Mouse (Mus musculus) layer of hippocampus, adult 11-12 months (tissue): ENCODE data around the gene Dbx2.
A peak's percentile ranks its signal among the peaks of the same experiment; 100 is the strongest.

ENCODE experiments used
- DNase-seq: peaks from one replicate; pipeline ENCODE4 v3.0.0; 2022; ENCODE audit warnings: low spot score

Gene Dbx2

DNA sequence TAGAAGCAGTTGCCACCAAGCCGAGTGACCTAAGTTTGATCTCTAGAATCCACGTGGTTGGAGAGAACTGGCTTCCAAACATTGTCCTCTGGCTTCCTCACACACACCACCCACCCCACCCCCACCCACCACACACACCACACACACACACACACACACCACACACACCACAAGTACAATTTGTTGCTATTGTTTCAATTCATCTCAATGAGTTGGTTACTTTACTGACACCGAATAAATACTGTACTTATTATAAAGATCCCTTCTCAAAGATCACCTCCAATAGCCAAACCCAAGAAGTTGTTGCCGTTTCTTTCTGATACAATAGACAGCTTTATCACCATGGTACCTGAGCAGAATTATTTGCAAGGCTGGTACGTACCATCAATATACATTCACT lies at the start of gene Dbx2:
Gene Dbx2 (minus strand): TSS at position 101 of the 400 bp plus-strand sequence.
- no peak for DNase-seq

DNA sequence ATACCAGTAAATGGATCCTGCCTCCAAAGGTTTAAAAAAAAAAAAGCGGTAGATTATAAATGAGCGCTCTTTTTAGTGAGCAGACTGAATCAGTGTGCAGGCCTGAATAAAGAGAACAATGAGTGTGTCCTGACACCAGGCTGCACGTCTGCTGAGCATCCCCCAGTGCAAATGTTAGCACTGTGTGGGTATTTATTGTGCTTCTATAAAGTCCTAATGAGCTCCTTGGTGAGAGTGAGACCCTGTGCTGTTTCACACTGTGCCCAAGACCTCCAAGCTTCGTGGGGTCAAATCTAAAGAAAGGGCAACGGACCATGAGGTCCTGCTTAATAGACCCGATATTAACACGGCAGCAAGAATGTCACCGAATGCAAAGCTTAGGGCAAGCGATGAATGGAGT lies 46.4 kb upstream of the Dbx2 start:
- DNase-seq = no peak

DNA sequence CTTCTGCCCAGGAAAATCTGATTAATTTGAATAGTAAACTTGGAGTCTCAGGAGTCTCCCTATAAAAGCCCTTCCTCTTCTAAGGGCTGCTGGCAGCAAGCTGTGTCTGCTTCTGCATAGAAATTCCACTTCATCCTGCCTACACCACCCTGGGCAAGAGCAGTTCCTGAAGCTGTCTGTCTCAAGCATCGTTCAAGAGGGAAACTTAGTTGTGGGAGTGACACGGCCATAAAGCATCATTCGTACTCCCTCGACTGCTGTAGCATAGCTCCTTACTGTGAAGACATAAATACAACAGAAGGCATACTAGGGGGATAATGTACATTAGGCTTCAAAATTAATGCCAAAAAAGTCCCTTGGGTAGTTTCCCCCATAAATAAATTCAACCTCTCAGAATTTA lies 45.8 kb upstream of the Dbx2 start:
- DNase-seq = no peak

DNA sequence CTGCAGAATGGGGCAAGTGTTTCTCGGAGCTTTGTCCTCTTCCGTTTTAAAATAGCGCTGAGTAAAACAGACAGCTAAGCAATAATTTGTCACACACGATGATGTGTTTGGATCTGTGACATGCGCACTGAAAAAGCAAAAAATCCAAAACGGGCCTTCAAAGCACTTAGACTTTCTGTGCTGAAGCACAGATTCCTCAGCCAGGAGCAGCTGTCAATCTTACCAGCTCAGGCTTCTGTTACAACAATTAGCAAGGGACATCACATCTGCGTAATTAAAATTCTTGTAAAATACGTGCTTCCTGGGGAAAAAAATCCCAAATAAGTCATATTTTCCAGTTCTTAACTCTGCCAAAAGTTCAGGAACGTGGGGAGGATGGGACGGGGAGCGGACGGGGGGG lies 43.6 kb upstream of the Dbx2 start:
- no peak for DNase-seq

DNA sequence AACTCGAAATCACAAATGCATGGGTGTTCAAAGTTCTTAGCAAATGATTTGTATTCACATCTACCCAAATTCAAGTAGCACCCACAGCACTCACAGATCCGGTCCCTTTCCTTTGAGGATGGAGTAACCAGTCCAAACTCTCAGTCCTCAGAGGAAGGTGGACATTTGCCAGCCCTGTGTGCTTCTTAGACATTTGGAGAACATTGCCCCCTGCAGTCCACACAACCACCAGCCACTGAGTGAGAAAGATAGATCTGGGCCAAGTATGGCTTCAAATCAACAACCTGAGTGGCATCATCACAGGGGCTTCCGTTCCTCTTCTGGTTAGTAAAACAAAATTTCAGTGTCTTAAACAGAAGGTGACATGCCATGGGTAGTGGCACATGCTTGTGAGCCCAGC lies 38.0 kb upstream of the Dbx2 start:
- DNase-seq = peak; percentile 65

DNA sequence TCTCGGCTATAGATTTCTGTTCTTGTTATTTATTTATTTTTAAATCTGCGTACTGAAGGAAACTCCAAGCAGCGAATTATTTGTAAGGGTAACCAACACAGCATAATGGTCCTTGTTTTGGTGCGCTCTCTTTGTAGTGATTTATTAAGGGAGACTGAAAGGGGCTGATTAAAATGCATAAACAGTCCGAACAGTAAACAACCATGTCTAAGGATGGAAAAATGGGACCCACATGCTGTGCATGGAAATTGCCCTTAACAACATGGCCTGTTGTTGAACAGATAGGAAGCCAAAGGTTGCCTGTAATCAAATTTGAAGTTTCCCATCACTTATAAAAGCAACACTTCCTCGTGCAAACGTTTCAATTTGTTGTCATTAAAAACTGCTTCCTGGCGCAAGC lies 35.8 kb upstream of the Dbx2 start:
- DNase-seq = no peak

DNA sequence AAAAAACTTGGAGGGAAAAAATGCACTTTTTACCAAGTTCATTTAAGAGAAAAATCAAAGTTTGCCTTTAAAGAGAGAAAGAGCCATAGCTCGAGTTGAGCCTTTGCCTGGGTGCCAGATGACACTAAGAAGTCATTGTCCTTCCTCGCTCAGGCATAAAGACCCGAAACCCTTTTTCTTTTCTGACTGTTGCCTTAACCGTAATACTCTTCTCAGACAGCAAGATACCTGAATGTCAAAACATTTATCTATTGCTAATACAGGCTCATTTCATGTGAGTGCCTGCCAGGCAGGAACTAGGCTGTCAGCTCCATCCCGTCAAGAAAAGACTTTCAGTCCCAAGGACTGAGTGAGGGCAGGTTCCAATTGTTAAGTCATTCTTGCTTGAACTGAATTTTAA lies 35.4 kb upstream of the Dbx2 start:
- no peak for DNase-seq

DNA sequence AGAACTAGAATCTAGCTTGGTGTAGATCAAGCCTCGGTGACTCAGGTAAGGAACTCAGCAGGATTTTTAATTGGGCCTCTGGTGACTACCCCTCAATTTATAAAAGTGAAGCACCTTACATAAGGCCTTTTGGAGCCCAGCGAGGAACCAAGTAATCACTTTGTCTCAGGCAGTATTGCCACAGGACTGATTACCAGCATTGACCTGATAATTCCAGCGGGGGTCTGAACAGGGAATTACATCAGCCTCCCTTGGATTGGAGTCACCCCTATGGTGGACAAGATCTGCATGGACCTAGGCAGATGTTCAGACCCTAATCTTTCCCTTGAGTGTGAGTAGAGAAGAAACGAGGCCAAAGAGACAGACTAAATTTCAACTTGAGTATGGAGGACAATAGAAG lies 26.9 kb upstream of the Dbx2 start:
- no peak for DNase-seq

DNA sequence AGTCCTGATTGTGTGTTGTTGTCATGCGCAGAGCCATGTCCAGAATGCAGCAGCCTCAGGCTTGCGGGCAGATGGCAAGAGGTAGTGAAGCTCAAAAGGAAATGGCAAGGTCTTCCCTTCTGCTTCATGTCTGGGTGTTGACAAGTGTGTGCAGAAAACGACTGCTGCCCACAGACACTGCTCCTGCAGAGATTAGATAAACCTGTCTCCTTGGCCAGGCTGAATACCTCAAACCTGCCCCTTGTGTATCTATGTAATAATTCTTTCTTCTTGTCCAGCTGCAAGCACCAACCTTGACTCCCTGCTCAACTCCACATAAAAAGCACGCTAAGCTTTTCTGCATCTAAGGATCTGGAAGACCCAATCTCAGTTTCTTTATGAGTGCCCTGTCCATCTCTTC lies 19.9 kb upstream of the Dbx2 start:
- DNase-seq = no peak

DNA sequence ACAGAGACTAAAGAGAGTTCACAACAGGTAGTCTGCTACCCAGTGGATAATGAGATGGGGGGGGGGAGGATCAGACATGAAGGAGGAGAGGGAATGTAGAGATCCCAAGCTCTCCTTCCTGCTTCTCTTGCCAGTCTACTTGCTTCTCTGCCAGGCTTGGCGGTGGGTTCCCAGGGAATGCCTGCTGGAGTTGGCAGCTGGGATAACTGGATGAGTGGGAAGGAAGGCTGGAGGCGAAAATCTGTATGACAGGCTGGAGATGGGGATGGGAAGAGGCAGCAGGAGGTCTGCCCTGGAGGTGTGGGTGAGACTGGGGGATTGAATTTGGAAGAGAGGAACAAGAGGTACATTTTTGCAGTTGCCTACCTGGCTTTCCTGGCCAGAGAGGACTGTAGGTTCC lies 19.4 kb upstream of the Dbx2 start:
- DNase-seq = no peak

DNA sequence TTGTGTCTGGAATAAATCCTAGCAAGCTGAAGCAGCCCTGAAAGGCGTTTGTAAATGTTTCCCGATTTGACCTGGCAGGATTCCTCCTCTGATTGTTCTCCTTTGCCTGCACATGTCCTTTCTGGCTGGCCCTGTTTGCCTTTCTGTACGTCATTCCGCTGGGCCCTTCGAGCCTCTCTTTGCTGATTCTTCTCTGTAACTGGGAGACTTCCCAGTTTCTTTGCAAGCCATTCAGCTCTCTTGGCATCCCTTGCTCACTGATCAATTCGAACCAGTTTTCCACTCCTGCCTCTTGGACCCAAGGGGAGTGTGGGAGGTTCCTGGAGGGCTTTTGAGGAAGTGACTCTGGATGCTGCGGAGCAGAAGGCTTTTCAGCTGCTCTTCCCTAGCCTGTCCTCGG lies 11.4 kb upstream of the Dbx2 start:
- peak; percentile 64 for DNase-seq

DNA sequence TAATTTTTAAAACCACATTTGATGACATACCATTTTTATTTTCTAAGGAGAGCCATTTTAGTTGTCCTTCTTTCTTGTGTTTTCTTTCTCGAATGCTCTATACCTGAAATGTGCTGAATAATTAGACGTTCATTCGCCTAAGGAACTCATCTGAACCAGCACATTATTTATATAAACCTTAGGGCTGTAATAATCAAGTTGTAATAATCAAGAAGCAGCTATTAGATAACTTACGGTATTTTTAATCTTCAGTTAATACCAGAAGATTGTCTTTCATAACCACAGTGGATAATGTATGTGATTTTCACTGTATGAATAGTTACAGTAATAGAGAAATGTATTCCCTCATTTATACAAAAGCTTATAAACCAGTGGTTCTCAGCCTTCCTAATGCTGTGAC lies 9.2 kb upstream of the Dbx2 start:
- no peak for DNase-seq

DNA sequence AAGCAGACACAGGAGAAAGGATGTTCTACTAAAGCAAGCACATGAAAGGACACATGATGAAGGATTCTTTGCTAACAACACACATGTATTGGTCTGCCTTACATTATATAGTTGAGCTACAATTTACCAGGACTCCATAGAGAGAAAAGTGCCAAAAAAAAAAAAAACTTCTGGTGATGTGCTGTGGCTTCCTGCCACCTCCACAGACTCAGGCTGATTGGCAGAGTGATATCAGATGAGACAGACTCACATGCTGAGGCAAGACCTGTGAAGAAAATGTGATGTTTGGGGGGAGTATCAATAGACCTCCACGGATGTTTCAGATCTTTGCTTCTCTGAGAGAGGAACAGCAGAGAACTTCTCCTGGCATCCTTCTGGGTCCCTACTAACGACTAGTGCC lies 6.0 kb upstream of the Dbx2 start:
- no peak for DNase-seq

DNA sequence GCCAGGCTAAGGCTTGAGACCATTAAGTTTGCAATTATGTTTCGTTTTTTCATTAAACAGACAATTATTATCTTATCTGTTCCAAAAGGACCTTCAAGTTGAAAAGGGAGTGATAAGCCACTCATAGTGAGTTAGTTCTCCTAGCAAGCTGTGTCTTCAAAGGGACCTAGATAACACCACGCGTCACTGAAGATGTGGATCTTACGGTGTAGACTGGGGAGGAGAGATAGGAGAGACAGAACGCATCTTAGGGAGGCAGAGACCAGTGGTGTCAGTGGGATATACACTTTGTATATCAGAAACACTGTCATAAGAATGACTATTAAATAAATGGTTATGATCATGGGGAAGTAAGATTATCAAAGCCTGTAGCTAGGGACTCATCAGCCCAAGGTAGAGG lies 4.6 kb upstream of the Dbx2 start:
- DNase-seq = no peak

DNA sequence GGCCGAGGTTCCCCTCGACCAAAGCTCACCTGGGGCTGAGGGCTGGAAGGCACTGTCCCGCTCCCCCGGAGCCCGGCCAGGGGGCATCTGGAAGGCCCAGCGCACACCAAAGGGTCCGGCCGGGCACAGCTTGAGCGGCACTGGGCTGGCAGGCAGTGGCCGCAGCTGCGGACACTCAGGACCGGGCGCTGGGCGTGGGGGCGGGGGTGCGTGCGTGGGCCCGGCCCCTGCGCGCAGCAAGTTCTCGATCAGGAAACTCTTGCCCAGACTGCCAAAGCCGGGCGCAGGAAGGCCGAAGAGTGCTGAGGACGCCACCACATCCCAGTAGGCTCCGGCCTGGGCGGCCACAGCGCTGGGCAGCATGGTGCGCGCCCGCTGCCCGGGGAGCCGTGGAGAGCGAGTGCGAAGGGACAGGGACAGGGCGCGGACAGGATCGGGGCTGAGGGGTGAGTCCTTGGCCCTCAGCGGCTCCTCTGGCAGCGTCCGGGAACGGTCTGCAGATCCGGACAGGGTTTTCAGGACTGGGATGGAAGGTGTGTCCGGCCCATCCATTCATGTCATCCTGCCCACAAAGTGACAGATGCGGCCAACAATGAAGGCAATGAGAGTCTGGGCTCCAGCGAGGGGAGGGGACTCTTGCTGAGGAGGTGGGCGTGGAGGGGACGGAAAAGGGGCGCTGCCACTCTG lies 1.4 kb downstream of the Dbx2 start:
- no peak for DNase-seq

DNA sequence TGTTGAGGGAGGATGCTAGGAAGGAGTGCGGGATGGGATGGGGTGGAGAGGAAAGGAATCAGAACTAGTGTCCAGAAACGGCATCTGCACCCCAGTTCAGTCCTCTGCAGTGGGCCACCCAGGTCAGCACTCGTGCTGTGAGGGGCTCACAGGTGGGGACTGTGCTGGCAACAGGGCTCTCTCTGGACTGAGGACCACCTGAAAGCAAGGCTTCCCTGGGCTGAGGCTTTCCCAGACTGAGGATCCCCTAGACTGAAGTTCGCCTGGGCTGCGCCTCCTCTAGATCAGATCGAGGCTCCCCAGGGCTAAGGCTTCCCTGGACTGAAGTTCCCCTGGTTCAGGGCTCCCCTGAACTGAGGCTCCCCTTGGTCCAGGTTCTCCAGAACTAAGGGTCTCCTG lies 1.9 kb downstream of the Dbx2 start:
- no peak for DNase-seq

DNA sequence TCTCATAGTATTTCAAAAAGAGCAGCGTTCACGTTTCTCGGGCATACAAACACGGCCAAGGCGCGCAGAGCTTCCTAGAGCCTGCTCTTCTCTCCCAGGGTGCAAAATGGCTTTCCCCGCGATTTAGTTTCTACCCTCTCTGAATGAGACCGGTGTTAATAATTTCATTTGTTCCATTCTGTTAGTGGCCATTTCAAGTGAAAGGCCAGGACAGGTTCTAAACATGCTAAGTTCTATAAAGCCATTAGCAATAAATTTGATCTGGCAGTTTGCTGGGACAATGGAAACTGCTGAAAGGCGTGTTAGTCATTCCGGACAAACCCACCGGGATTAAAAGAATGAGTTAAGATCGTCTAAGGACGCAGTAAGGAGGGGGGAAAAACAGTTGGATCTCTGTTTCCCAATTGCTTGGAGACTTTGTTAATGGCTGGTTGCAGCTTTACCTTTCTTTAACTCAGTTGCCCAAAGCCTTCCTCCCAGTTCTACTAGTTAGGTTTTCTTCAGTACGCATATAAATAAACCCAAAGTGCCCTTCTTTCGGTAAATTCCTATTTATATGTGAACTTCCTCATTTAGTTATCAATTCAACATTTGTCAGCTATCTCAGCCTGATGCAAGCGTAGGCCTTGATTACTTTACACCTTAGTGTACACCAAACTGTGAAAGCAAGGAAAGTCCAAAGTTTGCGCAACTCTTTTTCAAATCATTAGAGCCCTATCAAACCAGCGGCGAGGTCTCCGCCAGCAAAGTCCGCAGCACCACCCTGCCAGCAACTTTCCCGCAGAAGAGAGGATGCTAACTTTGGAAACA lies 2.7 kb downstream of the Dbx2 start:
- no peak for DNase-seq

DNA sequence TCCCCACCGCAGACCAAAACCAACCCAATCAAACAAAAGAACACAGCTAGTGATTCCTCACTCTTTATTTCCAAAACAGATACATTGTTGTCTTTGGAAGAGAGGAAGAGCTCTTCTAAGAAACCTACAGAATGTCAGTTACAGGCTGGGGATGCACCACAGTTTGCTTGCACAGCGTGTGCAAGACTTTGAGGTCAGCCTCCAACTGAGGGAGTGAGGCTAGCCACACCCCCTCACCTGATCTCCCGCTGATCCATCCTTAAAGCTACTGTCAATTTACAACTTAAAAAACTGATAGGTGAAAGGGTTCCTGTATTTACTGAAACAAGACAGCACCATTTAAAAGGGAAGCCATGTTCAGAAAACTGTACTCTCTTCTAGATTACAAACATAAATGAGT lies 3.9 kb downstream of the Dbx2 start:
- no peak for DNase-seq

DNA sequence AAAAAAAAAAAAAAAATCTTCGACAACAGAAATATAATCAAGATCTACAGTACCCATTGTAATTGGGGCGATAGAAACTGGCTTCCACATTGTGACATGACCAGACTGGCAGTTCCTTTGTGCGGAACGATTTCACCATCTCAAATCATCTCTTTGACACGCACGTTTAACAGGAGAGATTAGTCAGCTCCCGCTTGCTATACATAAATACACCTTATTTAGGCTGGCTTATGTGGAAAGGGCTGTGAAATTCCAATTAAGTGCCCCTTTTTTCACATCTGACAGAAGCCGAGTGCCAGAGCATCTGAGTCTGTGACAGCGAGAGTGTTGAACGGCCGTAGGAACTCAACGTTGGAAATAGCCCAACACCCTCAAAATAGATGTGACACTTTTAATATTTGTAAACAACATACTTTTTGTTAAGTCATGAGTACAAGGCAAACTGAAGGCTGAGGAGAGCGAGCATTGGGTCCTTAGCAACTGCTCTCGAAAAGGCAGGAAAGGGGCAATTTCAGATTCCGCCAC lies 12.2 kb downstream of the Dbx2 start:
- DNase-seq = no peak

DNA sequence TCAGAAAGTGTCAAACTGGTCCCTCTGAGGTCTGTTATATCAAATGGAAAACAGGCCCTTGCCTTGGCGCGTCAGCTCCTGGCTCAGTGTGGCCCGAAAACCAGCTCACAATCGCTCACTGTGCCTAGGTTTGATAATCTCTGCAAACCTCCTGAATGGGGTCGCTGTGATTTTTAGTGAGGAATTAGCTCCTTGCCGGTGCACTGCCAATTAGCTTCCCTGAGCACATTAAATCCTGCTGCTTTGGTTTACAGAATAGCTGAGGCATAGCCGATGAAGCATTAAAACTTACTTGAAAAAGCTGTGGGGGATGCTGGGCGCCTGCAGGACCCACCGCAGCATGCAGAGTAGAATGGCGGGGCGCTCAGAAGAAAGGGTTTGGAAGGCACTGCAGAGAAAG lies 15.4 kb downstream of the Dbx2 start:
- no peak for DNase-seq

DNA sequence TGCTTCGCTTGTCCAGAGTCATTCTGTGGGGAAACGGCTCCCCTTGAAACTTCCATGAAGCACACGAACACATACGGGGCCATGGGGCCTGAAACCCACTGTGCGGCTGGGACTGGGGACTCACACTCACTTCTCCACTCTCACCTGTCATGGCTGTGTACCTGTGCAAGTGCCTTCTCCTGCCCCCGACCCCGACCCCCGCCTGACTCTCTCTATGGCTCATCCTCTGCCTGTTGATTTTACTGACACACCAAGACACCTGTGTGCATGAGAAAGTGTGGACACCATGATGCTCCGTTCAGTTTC lies 16.0 kb downstream of the Dbx2 start:
- DNase-seq = no peak

DNA sequence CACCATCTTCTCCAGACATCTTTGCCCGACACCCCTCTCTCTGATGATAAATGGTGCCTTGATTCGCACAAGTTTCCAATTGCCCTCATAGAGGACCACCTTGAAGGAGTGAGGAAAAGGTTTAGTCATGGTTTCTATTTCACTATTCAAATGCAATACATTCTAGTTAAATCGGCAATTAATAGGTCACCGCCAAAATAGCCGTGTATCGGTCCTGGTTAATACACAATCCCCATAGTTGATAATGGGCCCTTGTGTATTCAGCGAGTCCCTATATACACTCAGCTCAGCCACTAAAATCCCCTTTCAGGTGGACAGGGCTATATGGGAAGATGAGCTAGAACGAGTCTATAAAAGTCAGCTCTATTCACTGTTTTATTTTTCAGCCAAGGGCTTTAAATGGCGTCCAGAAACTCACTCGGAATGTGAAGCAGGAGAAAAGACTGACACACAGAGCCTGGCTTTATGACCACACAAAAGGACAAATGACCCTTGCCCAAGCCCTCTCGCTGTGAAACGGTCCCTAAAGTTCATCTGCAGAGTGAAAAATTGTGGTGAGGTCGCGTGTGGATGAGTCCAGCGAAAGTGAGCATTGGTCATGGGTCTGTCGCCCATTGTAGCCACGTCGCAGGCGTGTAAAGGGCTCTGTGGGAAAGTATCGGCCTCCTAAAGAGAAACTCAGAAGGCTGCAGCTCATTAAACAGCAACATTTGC lies 16.5 kb downstream of the Dbx2 start:
- DNase-seq = no peak

DNA sequence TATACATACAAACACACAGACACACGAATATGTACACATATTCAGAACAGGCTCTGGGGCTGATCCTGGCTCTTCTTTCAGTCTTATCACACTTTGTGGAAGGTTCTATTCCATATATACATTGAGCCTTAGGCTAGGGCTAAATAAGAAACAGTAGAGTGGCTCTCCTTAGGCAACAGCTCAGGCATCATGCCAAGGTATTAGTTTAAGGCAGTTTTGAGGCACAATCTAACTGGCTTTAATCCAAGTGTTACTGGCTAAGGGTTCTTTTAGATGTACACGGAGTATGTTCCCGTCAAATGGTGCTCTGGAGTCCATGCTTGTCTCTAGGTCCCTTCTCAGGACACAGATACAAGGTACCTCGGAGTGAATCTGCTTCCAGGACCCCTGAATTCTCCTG lies 31.4 kb downstream of the Dbx2 start:
- no peak for DNase-seq
